Mouse (Mus musculus): ENCODE measurements around the gene AB124611. TPM values are rescaled to one million over a fixed set of nuclear protein-coding genes. Genes with fewer than 3 reads are reported as not detected.

The AB124611 gene
- total RNA-seq, 1 experiment from 2014 or later, result 2.6 TPM

GRCm38 (mm10) chr9:21557556-21557955 lies 31.6 kb downstream of the AB124611 start:
- ATAC-seq (replicated peaks; ENCODE audit: low read depth, poor library complexity, severe bottlenecking), result no peak

GRCm38 (mm10) chr9:21558366-21558765 lies 32.4 kb downstream of the AB124611 start:
- ATAC-seq (replicated peaks; ENCODE audit: low read depth, poor library complexity, severe bottlenecking), result peak; percentile 72

- ATAC-seq (replicated peaks; ENCODE audit: low read depth, poor library complexity, severe bottlenecking), result no peak
Observed at GRCm38 (mm10) chr9:21559151-21559550, 33.2 kb downstream of the AB124611 start.

DNA sequence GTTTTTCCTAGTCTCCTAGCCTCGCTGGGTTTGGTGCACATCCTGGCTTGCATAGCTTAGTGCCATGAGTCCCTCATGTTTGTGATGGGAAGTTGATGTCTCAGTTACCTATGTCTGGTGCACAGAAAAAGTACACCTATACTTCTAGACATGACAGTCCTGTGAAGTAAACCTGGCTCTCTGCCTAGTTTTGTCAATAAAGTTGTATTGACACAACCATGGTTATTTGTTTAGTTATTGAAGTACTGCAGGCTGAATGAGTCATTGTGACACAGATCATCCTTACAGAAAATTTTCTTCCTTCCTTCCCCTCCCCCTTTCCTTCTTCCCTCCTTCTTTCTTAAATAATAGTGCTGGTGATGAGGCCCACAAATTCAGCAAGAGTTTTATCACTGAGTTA lies 38.4 kb downstream of the AB124611 start:
- no peak for ATAC-seq (replicated peaks; ENCODE audit: low read depth, poor library complexity, severe bottlenecking)

- no peak for ATAC-seq (replicated peaks; ENCODE audit: low read depth, poor library complexity, severe bottlenecking)
Observed at GRCm38 (mm10) chr9:21565004-21565586, 39.1 kb downstream of the AB124611 start.

- ATAC-seq (replicated peaks; ENCODE audit: low read depth, poor library complexity, severe bottlenecking), result no peak
Observed at GRCm38 (mm10) chr9:21566538-21566937, 40.6 kb downstream of the AB124611 start.

- no peak for ATAC-seq (replicated peaks; ENCODE audit: low read depth, poor library complexity, severe bottlenecking)
Observed at GRCm38 (mm10) chr9:21567051-21567450, 41.1 kb downstream of the AB124611 start.

- ATAC-seq (replicated peaks; ENCODE audit: low read depth, poor library complexity, severe bottlenecking), result no peak
Observed at GRCm38 (mm10) chr9:21568657-21569255, 42.8 kb downstream of the AB124611 start.

GRCm38 (mm10) chr9:21574012-21574801 lies 48.2 kb downstream of the AB124611 start:
- ATAC-seq (replicated peaks; ENCODE audit: low read depth, poor library complexity, severe bottlenecking), result no peak

- no peak for ATAC-seq (replicated peaks; ENCODE audit: low read depth, poor library complexity, severe bottlenecking)
Observed at GRCm38 (mm10) chr9:21575253-21575652, 49.3 kb downstream of the AB124611 start.

DNA sequence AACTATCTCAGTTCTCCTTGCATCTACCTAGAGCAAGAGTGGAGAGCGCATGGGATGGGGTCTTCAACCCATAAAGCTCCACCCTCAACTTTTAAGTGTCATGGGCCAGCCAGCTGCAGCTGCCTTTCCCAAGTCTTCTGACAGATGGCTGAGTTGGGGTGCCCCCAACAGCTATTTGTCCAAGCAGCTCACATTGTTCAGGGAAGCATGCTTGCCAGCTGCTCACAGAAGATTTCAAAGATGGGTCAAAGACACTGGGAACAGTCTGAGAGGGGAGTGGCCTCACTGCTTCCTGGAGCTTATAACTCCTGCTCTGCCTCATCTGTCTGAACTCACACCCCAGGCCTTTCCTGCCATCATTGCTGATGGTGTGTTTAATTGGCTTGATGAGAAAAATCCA lies 50.3 kb downstream of the AB124611 start:
- no peak for ATAC-seq (replicated peaks; ENCODE audit: low read depth, poor library complexity, severe bottlenecking)

DNA sequence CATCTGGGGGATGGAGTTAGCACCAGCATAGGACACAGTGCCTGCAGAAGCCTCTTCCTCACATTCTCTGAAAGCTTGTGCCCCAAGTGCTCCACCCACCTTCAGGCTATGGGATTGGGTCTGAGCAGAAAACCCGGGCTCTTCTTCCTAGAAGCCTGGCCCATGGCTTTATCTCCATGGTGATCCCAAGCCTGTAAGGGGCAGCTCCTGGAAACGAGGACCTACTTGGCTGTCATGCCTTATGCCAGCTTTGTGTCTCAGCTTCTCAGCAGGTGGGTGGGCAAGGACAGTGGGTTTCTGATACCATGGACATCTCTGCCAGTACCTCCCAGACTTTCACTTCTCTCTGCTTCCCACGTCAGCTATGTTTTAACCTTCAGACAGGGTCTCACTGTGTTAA lies 52.2 kb downstream of the AB124611 start:
- no peak for ATAC-seq (replicated peaks; ENCODE audit: low read depth, poor library complexity, severe bottlenecking)

DNA sequence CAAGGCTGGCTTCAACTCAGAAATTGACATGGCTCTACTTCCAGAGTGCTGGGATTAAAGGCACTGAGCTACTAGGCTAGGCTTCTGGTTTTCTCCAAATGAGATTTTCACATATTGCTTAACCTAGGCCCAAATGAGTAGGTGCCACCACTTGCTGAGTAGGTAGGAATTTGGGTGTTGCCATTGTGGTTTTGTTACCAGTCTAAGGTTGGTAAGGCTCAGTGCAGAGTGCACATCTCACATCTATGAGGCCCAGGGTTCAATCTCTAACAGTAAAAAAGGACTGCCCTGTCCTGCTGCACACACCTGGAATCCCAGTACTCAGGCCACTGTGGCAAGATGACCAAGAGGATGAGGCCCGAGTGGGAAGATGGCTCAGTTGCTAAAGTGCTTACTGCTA lies 59.4 kb downstream of the AB124611 start:
- no peak for ATAC-seq (replicated peaks; ENCODE audit: low read depth, poor library complexity, severe bottlenecking)

DNA sequence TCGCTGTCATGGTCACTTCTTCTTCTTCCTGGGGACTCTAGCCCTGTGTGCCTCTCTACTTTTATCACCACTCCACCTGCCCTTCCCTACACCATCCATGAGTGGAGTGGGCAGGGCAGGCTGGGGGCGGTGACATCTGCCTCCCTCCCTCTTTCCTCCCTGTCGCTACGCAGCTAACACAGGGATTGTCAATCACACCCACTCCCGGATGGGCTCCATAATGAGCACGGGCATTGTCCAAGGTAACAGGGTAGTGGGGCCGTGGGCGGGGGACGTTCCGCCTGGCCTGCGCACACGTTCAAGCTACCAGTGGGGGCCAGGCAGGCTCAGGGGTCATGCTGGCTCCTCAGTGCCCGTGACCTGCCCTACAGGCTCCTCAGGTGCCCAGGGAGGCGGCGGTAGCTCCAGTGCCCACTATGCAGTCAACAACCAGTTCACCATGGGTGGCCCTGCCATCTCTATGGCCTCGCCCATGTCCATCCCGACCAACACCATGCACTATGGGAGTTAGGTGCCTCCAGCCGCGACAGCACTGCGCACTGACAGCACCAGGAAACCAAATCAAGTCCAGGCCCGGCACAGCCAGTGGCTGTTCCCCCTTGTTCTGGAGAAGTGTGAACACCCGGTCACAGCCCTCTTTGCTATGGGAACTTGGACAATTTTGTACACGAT lies 61.8 kb downstream of the AB124611 start:
- no peak for ATAC-seq (replicated peaks; ENCODE audit: low read depth, poor library complexity, severe bottlenecking)

GRCm38 (mm10) chr9:21588350-21588749 lies 62.4 kb downstream of the AB124611 start:
- ATAC-seq (replicated peaks; ENCODE audit: low read depth, poor library complexity, severe bottlenecking), result no peak

DNA sequence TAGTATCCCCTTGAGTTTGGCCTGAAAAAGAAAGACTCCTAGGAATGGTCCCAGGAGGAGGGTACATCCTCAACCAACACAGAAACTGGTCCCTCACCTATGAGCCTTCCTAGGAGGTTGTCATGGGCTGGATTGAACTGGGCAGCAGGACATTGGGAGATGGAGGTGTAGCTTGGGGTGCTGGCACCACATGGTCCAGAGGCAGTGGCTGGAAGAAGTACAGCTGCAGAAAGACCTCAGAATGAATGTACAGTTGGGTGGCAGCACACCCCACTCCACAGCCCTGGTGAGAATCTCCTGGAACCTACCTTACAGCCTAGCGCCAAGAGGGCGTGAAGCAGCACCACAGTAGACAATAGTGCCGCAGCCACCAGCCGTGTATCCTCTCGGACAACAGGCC lies 63.6 kb downstream of the AB124611 start:
- ATAC-seq (replicated peaks; ENCODE audit: low read depth, poor library complexity, severe bottlenecking), result no peak

DNA sequence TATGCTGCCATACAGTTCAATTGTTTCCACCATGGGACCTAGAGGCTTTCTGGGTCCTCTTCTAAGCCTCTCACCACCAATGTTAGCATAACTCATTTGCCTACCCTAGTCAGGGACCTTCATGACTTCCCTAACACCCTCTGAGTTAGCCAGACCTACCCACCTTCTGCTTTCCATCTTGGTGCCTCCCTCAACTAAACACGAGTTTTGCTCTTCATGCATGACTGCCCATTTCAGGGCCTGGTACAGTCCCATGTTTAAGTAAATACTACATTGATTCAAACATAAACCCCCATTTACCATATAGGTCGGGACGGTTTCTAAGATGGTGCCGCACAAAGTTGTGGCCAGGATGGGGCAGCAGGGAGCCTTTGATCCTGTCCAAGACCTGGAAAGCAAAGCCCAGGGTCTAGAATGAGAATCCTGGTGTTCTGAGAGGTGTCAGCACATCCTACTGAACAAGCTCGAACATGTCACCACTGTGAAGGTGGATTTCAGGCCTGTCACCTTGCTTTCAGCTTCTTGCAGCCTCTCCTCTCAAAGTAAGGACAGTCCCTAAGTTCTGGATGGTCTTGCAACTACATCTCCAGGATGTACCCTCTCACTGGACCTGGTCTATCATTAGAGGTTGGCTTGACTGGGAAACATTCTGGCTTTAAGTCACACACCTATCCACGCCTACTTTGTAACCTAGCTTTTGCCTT lies 65.3 kb downstream of the AB124611 start:
- ATAC-seq (replicated peaks; ENCODE audit: low read depth, poor library complexity, severe bottlenecking), result no peak

DNA sequence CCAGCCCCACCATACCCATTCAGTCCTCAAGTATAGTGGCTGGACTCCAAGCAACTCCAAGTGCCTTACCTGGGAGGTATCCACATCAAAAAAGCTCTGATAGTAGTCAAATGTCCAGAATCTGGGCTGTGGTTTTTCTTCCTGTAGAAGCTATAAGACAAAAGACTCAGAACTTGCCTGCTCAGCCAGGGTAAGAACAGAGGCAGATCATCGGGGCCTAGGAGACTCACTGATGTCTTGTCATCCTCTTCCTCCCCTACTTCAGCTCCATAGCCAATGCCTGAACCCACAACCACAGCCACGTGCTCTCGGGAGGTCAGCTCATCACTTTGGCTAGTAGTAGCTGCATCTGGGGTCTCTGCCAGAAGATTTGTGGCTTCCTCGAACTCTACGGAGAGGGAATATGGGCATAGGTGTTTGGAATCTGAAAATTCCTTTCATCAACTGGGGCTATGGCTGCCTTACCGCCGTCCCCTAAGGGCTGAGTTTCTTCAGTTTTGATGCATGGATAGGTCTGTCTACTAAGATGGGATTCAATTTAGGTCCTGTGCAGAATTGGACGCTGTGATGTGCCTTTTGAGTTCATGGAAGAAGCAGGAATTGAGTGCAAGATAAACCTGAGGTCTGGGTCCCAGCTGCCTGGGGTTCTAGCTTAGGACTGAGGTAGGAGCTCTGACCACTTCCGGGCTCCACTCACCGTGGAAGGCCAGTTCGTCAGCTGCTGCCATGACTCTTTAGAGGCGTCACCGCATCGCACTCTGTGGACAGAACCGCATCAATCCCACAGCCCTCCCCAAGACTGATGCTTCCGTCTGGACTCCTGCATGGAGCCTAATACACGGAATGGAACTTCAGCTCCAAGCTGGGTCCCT lies 66.1 kb downstream of the AB124611 start:
- ATAC-seq (replicated peaks; ENCODE audit: low read depth, poor library complexity, severe bottlenecking), result peak; percentile 50

DNA sequence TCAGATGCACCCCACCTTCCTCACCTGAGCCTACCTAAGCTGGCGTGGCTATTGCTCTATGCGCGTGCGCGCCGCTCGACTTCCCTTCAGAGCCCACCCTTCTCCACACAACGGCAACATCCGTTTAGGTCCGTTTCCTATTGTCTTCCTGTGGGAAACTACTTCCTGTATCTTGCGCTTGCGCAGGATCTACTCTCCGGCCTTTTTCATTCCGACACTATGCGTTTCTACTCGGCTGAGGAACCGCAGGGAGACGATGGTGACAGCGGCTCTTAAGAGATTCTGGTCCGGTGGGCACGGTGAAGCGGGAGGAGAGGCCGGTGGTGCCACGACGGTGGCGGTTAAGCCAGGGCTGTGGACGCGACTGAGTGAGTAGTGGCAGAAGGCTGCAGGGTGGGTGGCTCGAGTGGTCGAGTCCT lies 66.7 kb downstream of the AB124611 start, which contains the start of the genes Timm29 and Yipf2:
Gene Timm29, plus strand, starts transcription at position 20 of the 419 bp plus-strand sequence.
Gene Yipf2, minus strand, starts transcription at position 126 of the 419 bp plus-strand sequence.
- ATAC-seq (replicated peaks; ENCODE audit: low read depth, poor library complexity, severe bottlenecking), result peak; percentile 91

All from common myeloid progenitor, adult 5-6 weeks (primary cell).